8 mouse cellular contexts compared by ENCODE assay signal in genomic region chr13:43579740-43580139, GRCm38 (mm10). TPM values are rescaled to one million over a fixed set of nuclear protein-coding genes. Genes with fewer than 3 reads are reported as not detected.
DNase-seq lines count a peak whose midpoint lies in the region; ATAC-seq and TF ChIP-seq lines count a peak whose summit lies in the region.

No protein-coding gene starts in this region.

- H3K4me1 ChIP-seq in forebrain, embryonic 10.5 days, result peaks cover 12% of the 10 kb centered on the region
- peaks cover 12% of the 10 kb centered on the region for H3K4me1 ChIP-seq in forebrain, embryonic 15.5 days
- no peaks in the 10 kb centered on the region for H3K4me1 ChIP-seq in heart, postnatal 0 days (ENCODE audit: control insufficient read depth, insufficient read depth)
- no peaks in the 10 kb centered on the region for H3K4me1 ChIP-seq in spleen, adult 2 months (ENCODE audit: control insufficient read depth, insufficient read depth, insufficient read length)

- no peak for ATAC-seq in forebrain, embryonic 15.5 days (replicated peaks)
- peak; percentile 86 for ATAC-seq in common myeloid progenitor, adult 5-6 weeks (replicated peaks; ENCODE audit: low read depth, poor library complexity, severe bottlenecking)
- ATAC-seq in heart, postnatal 0 days (ENCODE audit: insufficient read depth, low read depth), result peak; percentile 39

- no peaks in the 10 kb centered on the region for H3K36me3 ChIP-seq in forebrain, embryonic 10.5 days (replicated peaks)
- no peaks in the 10 kb centered on the region for H3K36me3 ChIP-seq in forebrain, embryonic 15.5 days
- no peaks in the 10 kb centered on the region for H3K36me3 ChIP-seq in heart, postnatal 0 days (replicated peaks; ENCODE audit: control insufficient read depth, insufficient read depth, low read length)
- no peaks in the 10 kb centered on the region for H3K36me3 ChIP-seq in spleen, adult 2 months (ENCODE audit: control insufficient read depth, insufficient read depth, low read length)

- no peak for TF ChIP-seq EP300 in heart, postnatal 0 days (IDR thresholded peaks at IDR 0.05; ENCODE audit: low read depth)

- no peaks in the 10 kb centered on the region for H3K9me3 ChIP-seq in forebrain, embryonic 10.5 days
- H3K9me3 ChIP-seq in forebrain, embryonic 15.5 days, result no peaks in the 10 kb centered on the region
- H3K9me3 ChIP-seq in heart, postnatal 0 days (replicated peaks; ENCODE audit: control insufficient read depth, low read length), result no peaks in the 10 kb centered on the region

- 22% methylated on average over 18 of the region's 18 CpGs for WGBS in forebrain, embryonic 10.5 days
- WGBS in forebrain, embryonic 15.5 days, result 21% methylated on average over 18 of the region's 18 CpGs
- 13% methylated on average over 18 of the region's 18 CpGs for WGBS in heart, postnatal 0 days
- 30% methylated on average over 18 of the region's 18 CpGs for WGBS in spleen, adult 2 months

- no peak overlapping the region for H3K4me3 ChIP-seq in forebrain, embryonic 10.5 days
- H3K4me3 ChIP-seq in forebrain, embryonic 15.5 days, result no peak overlapping the region
- no peak overlapping the region for H3K4me3 ChIP-seq in heart, postnatal 0 days (ENCODE audit: low read depth, low read length)
- H3K4me3 ChIP-seq in spleen, adult 2 months (ENCODE audit: extremely low read depth, insufficient read depth, insufficient read length), result no peak overlapping the region

- peak; percentile 57 for DNase-seq in forebrain, embryonic 10.5 days (ENCODE audit: extremely low spot score, low spot score)
- peak; percentile 30 for DNase-seq in right cerebral cortex, adult 18-20 months
- DNase-seq in right cerebral cortex, postnatal 36 days (ENCODE audit: low spot score in 2 of 2), result no peak
- DNase-seq in heart, postnatal 0 days (ENCODE audit: low spot score), result peak; percentile 48
- peak; percentile 38 to 43 for DNase-seq in lung, adult 18-20 months
- peak in 1 of 2 experiments; percentile 48 for DNase-seq in spleen, adult 2 months (ENCODE audit: low read depth in 1 of 2, low spot score in 2 of 2)

- peak; percentile 74 for TF ChIP-seq CTCF in heart, postnatal 0 days (IDR thresholded peaks at IDR 0.05; ENCODE audit: low read depth)
- TF ChIP-seq CTCF in spleen, adult 2 months (IDR thresholded peaks at IDR 0.05; ENCODE audit: extremely low read depth, insufficient read depth, insufficient read length, insufficient replicate concordance), result peak; percentile 73; the same call in 1 of the 2 replicates

- no peak overlapping the region for H3K27ac ChIP-seq in forebrain, embryonic 10.5 days
- no peak overlapping the region for H3K27ac ChIP-seq in forebrain, embryonic 15.5 days (replicated peaks)
- no peak overlapping the region for H3K27ac ChIP-seq in heart, postnatal 0 days (ENCODE audit: low read depth)
- H3K27ac ChIP-seq in spleen, adult 2 months (ENCODE audit: insufficient read depth, low read length), result no peak overlapping the region

- no peak overlapping the region for H3K4me2 ChIP-seq in forebrain, embryonic 15.5 days (replicated peaks)
- H3K4me2 ChIP-seq in heart, postnatal 0 days (ENCODE audit: low read depth, low read length), result no peak overlapping the region

- TF ChIP-seq POLR2A in spleen, adult 2 months (IDR thresholded peaks at IDR 0.05; ENCODE audit: low read depth, low read length), result no peak

- H3K27me3 ChIP-seq in forebrain, embryonic 10.5 days (ENCODE audit: poor library complexity, severe bottlenecking), result no peaks in the 10 kb centered on the region
- H3K27me3 ChIP-seq in forebrain, embryonic 15.5 days, result no peaks in the 10 kb centered on the region
- no peaks in the 10 kb centered on the region for H3K27me3 ChIP-seq in heart, postnatal 0 days (ENCODE audit: control insufficient read depth, insufficient read depth, low read length)
- no peaks in the 10 kb centered on the region for H3K27me3 ChIP-seq in spleen, adult 2 months (ENCODE audit: control insufficient read depth, insufficient read depth, low read length)

- H3K9ac ChIP-seq in forebrain, embryonic 15.5 days (replicated peaks), result no peak overlapping the region
- H3K9ac ChIP-seq in heart, postnatal 0 days (replicated peaks; ENCODE audit: low read depth, low read length), result no peak overlapping the region

RNA-seq across cellular contexts. Expression of gene Mcur1, which starts 19.7 kb away (rescaled TPM):
- polyA plus RNA-seq in forebrain, embryonic 10.5 days (2016; fragmentation: Nextera tagmentation; extraction: Ambion mirVana), result 10.1 and 10.5 TPM in 2 replicates
- 7.5 and 8.6 TPM in 2 replicates for polyA plus RNA-seq in forebrain, embryonic 15.5 days (2015; fragmentation: Nextera tagmentation; extraction: Ambion mirVana)
- total RNA-seq in common myeloid progenitor, adult 5-6 weeks (2017), result 18.7 and 20.2 TPM in 2 replicates
- 37.7 and 40.1 TPM in 2 replicates for total RNA-seq in heart, postnatal 0 days (2014; rRNA removed; ENCODE audit: low replicate concordance)
- 22.0 and 24.9 TPM in 2 replicates for polyA plus RNA-seq in heart, postnatal 0 days (2015; fragmentation: Nextera tagmentation; extraction: Ambion mirVana)
- 10.0 and 16.6 TPM in 2 replicates for polyA plus RNA-seq in spleen, adult 2 months (2012; rRNA removed)

RNA-seq across cellular contexts. Expression of gene Rnf182, which starts 35.8 kb away (rescaled TPM):
- 6.6 and 6.7 TPM in 2 replicates for polyA plus RNA-seq in forebrain, embryonic 10.5 days (2016; fragmentation: Nextera tagmentation; extraction: Ambion mirVana)
- polyA plus RNA-seq in forebrain, embryonic 15.5 days (2015; fragmentation: Nextera tagmentation; extraction: Ambion mirVana), result 47.8 and 50.8 TPM in 2 replicates
- total RNA-seq in common myeloid progenitor, adult 5-6 weeks (2017), result not detected in 2 replicates
- 0.85 and 0.88 TPM in 2 replicates for total RNA-seq in heart, postnatal 0 days (2014; rRNA removed; ENCODE audit: low replicate concordance)
- 0.56 and 0.62 TPM in 2 replicates for polyA plus RNA-seq in heart, postnatal 0 days (2015; fragmentation: Nextera tagmentation; extraction: Ambion mirVana)
- 0.02 TPM in 2 replicates for polyA plus RNA-seq in spleen, adult 2 months (2012; rRNA removed)

Comparison
In these comparisons a context has a peak if more than half of its experiments do, and no peak if none do; other contexts are left out.
1. DNase-seq: peak in forebrain, embryonic 10.5 days (single experiment), right cerebral cortex, adult 18-20 months (single experiment), heart, postnatal 0 days (single experiment) and lung, adult 18-20 months (2 of 2); none in right cerebral cortex, postnatal 36 days (0 of 2).